Mouse (Mus musculus) E14TG2a.4 (cell line): Measurements from ENCODE around the gene 9330159F19Rik.

Experiments
- H3K27me3 ChIP-seq: 2 replicates; pipeline ENCODE4 v1.6.1; 2014; ENCODE audit warnings: low read length, control low read depth; ENCODE audit not compliant: insufficient read depth
- H3K36me3 ChIP-seq: 2 replicates; pipeline ENCODE4 v1.6.1; 2014; ENCODE audit warnings: low read length, control low read depth; ENCODE audit not compliant: insufficient read depth
- H3K4me1 ChIP-seq: replicated peaks from 2 replicates; pipeline ENCODE4 v1.6.1; 2014; ENCODE audit warnings: low read depth, low read length, control low read depth
- H3K4me3 ChIP-seq: replicated peaks from 2 replicates; pipeline ENCODE4 v1.5.1; 2014; ENCODE audit warnings: mild to moderate bottlenecking, low read length
- H3K9me3 ChIP-seq: 2 replicates; pipeline ENCODE4 v1.6.1; 2014; ENCODE audit warnings: low read length, control low read depth
- CTCF ChIP-seq: conservative IDR thresholded peaks from 2 replicates; pipeline ENCODE4 v1.5.1; 2014; ENCODE audit warnings: low read length
- NANOG ChIP-seq: IDR thresholded peaks from 2 replicates; pipeline ENCODE4 v1.6.1; 2014; ENCODE audit warnings: borderline replicate concordance, low read length, mixed read lengths
- POU5F1 ChIP-seq: IDR thresholded peaks from 2 replicates; pipeline ENCODE4 v1.6.1; 2014; ENCODE audit warnings: low read length, borderline replicate concordance

Gene 9330159F19Rik

GRCm38 (mm10) chr10:29196811-29197210, 14.6 kb upstream of the 9330159F19Rik start:
- TF ChIP-seq POU5F1 (no peak), CTCF (no peak), NANOG (no peak)
- Histone ChIP-seq H3K9me3 (no peaks in the 10 kb centered on the region), H3K4me1 (peaks cover 13% of the 10 kb centered on the region), H3K4me3 (peak overlapping the region; percentile 66), H3K36me3 (0 out of 2 replicates have a peak, but pooled peaks cover 7% of the 10 kb centered on the region), H3K27me3 (peaks cover 33% of the 10 kb centered on the region)

- no peak for TF ChIP-seq CTCF
- no peak for TF ChIP-seq POU5F1
- TF ChIP-seq NANOG: no peak
- no peak within 1 kb of the TSS for H3K4me3 ChIP-seq
- H3K36me3 ChIP-seq: 0 out of 2 replicates have a peak, but pooled peaks cover 7% of the 10 kb centered on the region
- peaks cover 33% of the 10 kb centered on the region for H3K27me3 ChIP-seq
- no peaks in the 10 kb centered on the region for H3K9me3 ChIP-seq
- H3K4me1 ChIP-seq: peaks cover 13% of the 10 kb centered on the region
Observed at GRCm38 (mm10) chr10:29198642-29199041, 12.8 kb upstream of the 9330159F19Rik start, which contains the start of gene Gm49353. Gene Gm49353, plus strand, starts transcription at chr10:29198954.

- Histone ChIP-seq H3K36me3 (0 out of 2 replicates have a peak, but pooled peaks cover 7% of the 10 kb centered on the region), H3K9me3 (no peaks in the 10 kb centered on the region), H3K4me1 (peaks cover 13% of the 10 kb centered on the region), H3K27me3 (peaks cover 27% of the 10 kb centered on the region), H3K4me3 (no peak overlapping the region)
- TF ChIP-seq CTCF (0 out of 2 replicates have a peak, but pooled peaks have one; percentile 3), NANOG (no peak)
Observed at GRCm38 (mm10) chr10:29199835-29200234, 11.6 kb upstream of the 9330159F19Rik start.

- H3K27me3 ChIP-seq: peaks cover 25% of the 10 kb centered on the region
- H3K4me1 ChIP-seq: peaks cover 13% of the 10 kb centered on the region
- 0 out of 2 replicates have a peak, but pooled peaks cover 7% of the 10 kb centered on the region for H3K36me3 ChIP-seq
- no peaks in the 10 kb centered on the region for H3K9me3 ChIP-seq
- H3K4me3 ChIP-seq: no peak overlapping the region
- TF ChIP-seq POU5F1: no peak
- no peak for TF ChIP-seq CTCF
Observed at GRCm38 (mm10) chr10:29200609-29201008, 10.8 kb upstream of the 9330159F19Rik start.

- peak; percentile 77 for TF ChIP-seq CTCF
- no peak for TF ChIP-seq POU5F1
- no peaks in the 10 kb centered on the region for H3K36me3 ChIP-seq
- peaks cover 6% of the 10 kb centered on the region; the same call in 1 of the 2 replicates for H3K4me1 ChIP-seq
- H3K9me3 ChIP-seq: no peaks in the 10 kb centered on the region
- H3K27me3 ChIP-seq: no peaks in the 10 kb centered on the region
- H3K4me3 ChIP-seq: no peak overlapping the region
Observed at GRCm38 (mm10) chr10:29206730-29207129, 4.7 kb upstream of the 9330159F19Rik start.

- TF ChIP-seq CTCF: no peak
- TF ChIP-seq POU5F1: no peak
- no peak for TF ChIP-seq NANOG
- no peaks in the 10 kb centered on the region for H3K27me3 ChIP-seq
Observed at GRCm38 (mm10) chr10:29208735-29209134, 2.7 kb upstream of the 9330159F19Rik start.

GRCm38 (mm10) chr10:29213534-29214100, 2.2 kb downstream of the 9330159F19Rik start:
- no peaks in the 10 kb centered on the region for H3K27me3 ChIP-seq
- H3K36me3 ChIP-seq: no peaks in the 10 kb centered on the region
- H3K4me1 ChIP-seq: no peaks in the 10 kb centered on the region
- no peak overlapping the region for H3K4me3 ChIP-seq
- H3K9me3 ChIP-seq: no peaks in the 10 kb centered on the region
- TF ChIP-seq NANOG (no peak), POU5F1 (no peak), CTCF (no peak)

More at GRCm38 (mm10) chr10:29208735-29209134, 2.7 kb upstream of the 9330159F19Rik start:
- Histone ChIP-seq H3K9me3 (no peaks in the 10 kb centered on the region), H3K36me3 (no peaks in the 10 kb centered on the region), H3K4me1 (peaks cover 6% of the 10 kb centered on the region; the same call in 1 of the 2 replicates), H3K4me3 (no peak overlapping the region)

- H3K4me1 ChIP-seq: no peaks in the 10 kb centered on the region
- H3K9me3 ChIP-seq: no peaks in the 10 kb centered on the region
- H3K4me3 ChIP-seq: no peak overlapping the region
- H3K36me3 ChIP-seq: no peaks in the 10 kb centered on the region
- no peaks in the 10 kb centered on the region for H3K27me3 ChIP-seq
- TF ChIP-seq POU5F1 (no peak), NANOG (no peak), CTCF (no peak)
Observed at GRCm38 (mm10) chr10:29216957-29217356, 5.6 kb downstream of the 9330159F19Rik start.

GRCm38 (mm10) chr10:29217451-29217850, 6.0 kb downstream of the 9330159F19Rik start:
- TF ChIP-seq CTCF (no peak), NANOG (no peak), POU5F1 (no peak)

More at GRCm38 (mm10) chr10:29217451-29217850, 6.0 kb downstream of the 9330159F19Rik start:
- Histone ChIP-seq H3K4me1 (no peaks in the 10 kb centered on the region), H3K27me3 (no peaks in the 10 kb centered on the region), H3K36me3 (no peaks in the 10 kb centered on the region), H3K9me3 (no peaks in the 10 kb centered on the region), H3K4me3 (no peak overlapping the region)
